Mouse (Mus musculus) liver, embryonic 18 days (tissue): Measurements from ENCODE around the gene Kcnk7. TPM values are rescaled to one million over a fixed set of nuclear protein-coding genes. Genes with fewer than 3 reads are reported as not detected.

Source experiments
- polyA plus RNA-seq: library from polyadenylated mRNA; depleted of rRNA; stranded (reverse); fragments of >200 nt; gene quantifications from 2 replicates; pipeline ENCODE4 v1.2.3, GENCODE M21; 2012; rRNA removed

The Kcnk7 gene
- 0.02 TPM in 2 replicates for polyA plus RNA-seq

GRCm38 (mm10) chr19:5704163-5704800 is at the start of gene Kcnk7:
TSS of gene Kcnk7 (plus strand) at chr19:5704367.

DNA sequence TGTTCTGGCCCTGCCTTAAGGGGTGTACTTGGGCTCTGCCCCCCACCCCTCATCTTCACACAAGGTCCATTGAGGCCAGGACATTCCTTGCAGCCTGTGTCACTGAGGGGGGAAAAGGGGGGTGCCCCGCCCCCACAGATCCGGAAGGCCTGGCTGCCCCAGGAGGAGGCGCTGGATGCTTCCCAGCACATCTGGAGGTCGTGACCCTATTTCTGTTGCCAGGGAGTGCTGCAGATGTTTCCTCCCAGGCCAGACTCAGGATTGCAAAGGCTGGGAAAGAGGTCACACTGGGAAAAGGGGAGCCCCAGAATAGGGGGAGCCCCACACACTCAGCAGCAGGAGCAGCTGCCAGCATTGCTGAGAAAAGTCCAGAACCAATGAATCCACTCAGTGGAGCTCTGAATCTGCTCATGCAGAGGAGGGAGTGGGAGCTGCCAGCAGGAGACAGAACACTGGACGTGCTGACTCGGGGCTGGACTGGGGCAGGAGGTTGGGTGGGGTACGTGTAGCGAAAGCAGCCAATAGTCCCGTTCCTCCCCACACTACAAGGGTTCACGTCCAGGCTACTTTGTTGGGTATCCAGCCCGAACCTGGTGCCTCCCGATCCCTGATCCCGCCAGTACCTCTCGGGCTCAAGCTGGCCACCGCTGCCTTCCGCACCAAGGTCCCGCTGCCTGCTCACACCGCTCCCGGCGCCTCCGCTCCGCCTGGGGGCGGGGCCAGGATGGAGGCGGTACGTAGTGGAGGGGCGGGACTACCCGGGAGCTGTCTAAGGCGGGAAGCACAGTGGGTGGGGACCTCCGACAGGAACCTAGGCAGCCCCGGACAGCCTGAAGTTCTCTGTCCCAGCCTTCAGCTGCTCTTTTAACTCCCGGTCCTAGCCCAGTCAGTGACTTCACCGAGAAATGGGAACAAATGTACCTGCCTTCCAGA is 40.9 kb upstream of the Kcnk7 start, which contains the start of gene Sipa1:
Gene Sipa1 (minus strand): TSS at position 727 of the 933 bp plus-strand sequence.

DNA sequence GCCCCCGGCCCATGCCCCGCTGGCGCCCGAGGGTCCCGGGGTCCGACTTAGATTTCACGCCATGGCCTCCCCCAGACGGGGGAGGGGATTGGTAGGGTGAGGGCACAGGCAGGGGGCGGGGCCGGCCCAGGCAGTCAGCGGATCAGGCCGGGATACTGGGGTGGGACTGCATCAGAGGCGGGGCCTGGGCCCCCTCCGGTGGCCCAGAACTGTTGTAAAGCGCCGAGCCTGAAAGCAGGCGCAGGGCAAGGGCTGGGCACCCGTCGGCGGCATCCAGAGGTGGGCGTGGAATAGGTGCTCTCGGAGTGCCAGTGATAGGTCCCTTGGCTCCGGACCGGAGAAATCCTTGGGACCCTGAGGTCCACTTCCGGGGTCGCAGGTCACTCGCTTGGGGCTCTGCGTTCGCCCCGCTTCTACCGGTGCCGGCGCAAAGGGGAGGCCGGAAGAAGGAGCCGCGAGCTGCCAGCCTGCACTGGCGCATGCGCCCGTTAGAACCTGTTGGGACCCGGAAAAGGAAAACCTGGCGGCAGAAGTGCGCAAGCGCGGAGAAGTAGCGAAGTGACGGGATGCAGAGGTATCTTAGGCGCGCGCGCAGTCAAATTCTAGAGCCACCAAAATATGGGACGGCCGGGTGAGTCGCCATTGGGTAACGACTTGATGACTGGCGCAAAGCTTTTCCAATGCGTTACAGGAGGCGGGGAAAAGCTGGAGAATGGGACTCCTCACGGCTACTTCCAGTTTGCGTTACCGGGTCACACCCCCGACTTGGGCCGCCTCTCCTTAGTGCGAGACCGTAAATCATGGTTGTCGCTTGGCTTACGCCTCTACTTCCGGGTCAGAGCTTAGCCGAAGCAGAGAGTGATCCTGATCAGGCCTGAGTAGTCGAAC is 15.7 kb upstream of the Kcnk7 start, which contains the start of the genes Map3k11 and Pcnx3:
Gene Map3k11 (plus strand): TSS at position 543 of the 888 bp plus-strand sequence.
Gene Pcnx3 (minus strand): TSS at position 709 of the 888 bp plus-strand sequence.

DNA sequence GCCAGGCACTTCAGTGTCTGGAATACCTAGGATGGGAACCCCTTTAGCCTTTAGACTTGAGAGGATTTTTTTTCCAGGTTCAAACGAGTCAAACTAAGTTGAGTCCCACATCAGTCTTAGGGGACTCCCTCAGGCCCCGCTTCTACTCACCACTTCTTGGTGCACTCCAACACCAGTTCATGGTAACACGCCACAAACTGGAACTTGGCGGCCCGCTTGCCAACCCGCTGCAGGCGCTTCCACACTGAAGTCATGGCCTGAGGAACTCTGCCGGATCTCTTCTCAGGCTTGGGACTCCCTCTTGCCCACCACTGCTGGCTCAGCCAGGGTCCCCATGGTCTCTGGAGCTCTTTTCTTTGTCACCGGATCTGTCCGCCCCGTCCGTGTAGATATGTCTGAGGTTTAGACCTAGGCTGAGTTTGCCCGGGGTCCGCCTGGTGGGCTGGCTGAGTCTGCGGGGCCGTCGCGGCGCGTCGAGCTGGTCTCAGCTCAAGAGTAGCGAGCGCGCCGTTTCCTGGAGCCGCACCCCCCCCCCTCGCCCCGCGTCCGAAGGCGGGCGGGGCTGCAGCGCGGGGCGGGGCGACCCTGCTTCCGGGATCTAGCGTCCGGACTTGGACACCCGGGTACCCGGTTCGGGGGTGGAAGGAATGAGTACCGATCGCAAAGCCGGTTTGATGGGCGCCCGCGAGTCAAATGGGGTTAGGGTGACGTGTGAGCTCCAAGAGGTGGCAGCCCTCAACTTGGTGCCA is 21.8 kb downstream of the Kcnk7 start, which contains the start of gene Ehbp1l1:
Gene Ehbp1l1 (minus strand): TSS at position 551 of the 749 bp plus-strand sequence.

GRCm38 (mm10) chr19:5729444-5729815 is 25.3 kb downstream of the Kcnk7 start, which contains the start of gene Fam89b:
TSS of gene Fam89b (minus strand) at chr19:5729653.

GRCm38 (mm10) chr19:5740320-5741317 is 36.5 kb downstream of the Kcnk7 start, which contains the start of gene Ltbp3:
TSS of gene Ltbp3 (plus strand) at chr19:5740904.

Other genes starting within 250 kb of the Kcnk7 start
- 1.1 and 1.2 TPM in 2 replicates for gene Ccdc85b, start 246.5 kb upstream of the Kcnk7 start, polyA plus RNA-seq
- gene Fibp, start 243.8 kb upstream of the Kcnk7 start, polyA plus RNA-seq = 28.7 and 31.9 TPM in 2 replicates
- 0.58 and 0.87 TPM in 2 replicates for gene Ctsw, start 235.9 kb upstream of the Kcnk7 start, polyA plus RNA-seq
- gene Efemp2, start 230.4 kb upstream of the Kcnk7 start, polyA plus RNA-seq = 10.1 and 10.4 TPM in 2 replicates
- gene Mus81, start 216.0 kb upstream of the Kcnk7 start, polyA plus RNA-seq = 13.3 and 13.4 TPM in 2 replicates
- 367 and 388 TPM in 2 replicates for gene Cfl1, start 213.9 kb upstream of the Kcnk7 start, polyA plus RNA-seq
- 0.47 and 0.61 TPM in 2 replicates for gene 1700020D05Rik, start 200.6 kb upstream of the Kcnk7 start, polyA plus RNA-seq
- 4.5 and 5.8 TPM in 2 replicates for gene Snx32, start 193.8 kb upstream of the Kcnk7 start, polyA plus RNA-seq
- 0.04 and 0.05 TPM in 2 replicates for gene Ovol1, start 143.7 kb upstream of the Kcnk7 start, polyA plus RNA-seq
- gene Ap5b1, start 136.3 kb upstream of the Kcnk7 start, polyA plus RNA-seq = 2.0 and 2.5 TPM in 2 replicates
- gene Rnaseh2c, start 102.5 kb upstream of the Kcnk7 start, polyA plus RNA-seq = 55.8 and 61.9 TPM in 2 replicates
- gene Kat5, start 94.1 kb upstream of the Kcnk7 start, polyA plus RNA-seq = 23.7 and 30.7 TPM in 2 replicates
- gene Rela, start 66.9 kb upstream of the Kcnk7 start, polyA plus RNA-seq = 16.8 and 17.9 TPM in 2 replicates
- gene Sipa1, start 40.7 kb upstream of the Kcnk7 start, polyA plus RNA-seq = 21.9 and 28.0 TPM in 2 replicates
- 14.1 and 14.8 TPM in 2 replicates for gene Map3k11, start 15.6 kb upstream of the Kcnk7 start, polyA plus RNA-seq
- 12.6 and 16.7 TPM in 2 replicates for gene Pcnx3, start 15.5 kb upstream of the Kcnk7 start, polyA plus RNA-seq
- gene Ehbp1l1, start 21.9 kb downstream of the Kcnk7 start, polyA plus RNA-seq = 46.5 and 51.9 TPM in 2 replicates
- gene Fam89b, start 25.3 kb downstream of the Kcnk7 start, polyA plus RNA-seq = 27.2 and 28.2 TPM in 2 replicates
- 3.3 and 3.8 TPM in 2 replicates for gene Ltbp3, start 36.5 kb downstream of the Kcnk7 start, polyA plus RNA-seq
- 28.7 and 29.1 TPM in 2 replicates for gene Scyl1, start 67.1 kb downstream of the Kcnk7 start, polyA plus RNA-seq
- gene Frmd8, start 170.9 kb downstream of the Kcnk7 start, polyA plus RNA-seq = 5.5 and 6.7 TPM in 2 replicates
- gene Slc25a45, start 173.4 kb downstream of the Kcnk7 start, polyA plus RNA-seq = 10.8 and 11.3 TPM in 2 replicates
- gene Tigd3, start 189.8 kb downstream of the Kcnk7 start, polyA plus RNA-seq = 1.1 and 1.4 TPM in 2 replicates
- gene Dpf2, start 208.6 kb downstream of the Kcnk7 start, polyA plus RNA-seq = 31.6 and 33.1 TPM in 2 replicates
- gene Cdc42ep2, start 220.4 kb downstream of the Kcnk7 start, polyA plus RNA-seq = 3.1 and 3.5 TPM in 2 replicates